11 mouse cellular contexts compared by ENCODE assay signal in the genomic region with DNA sequence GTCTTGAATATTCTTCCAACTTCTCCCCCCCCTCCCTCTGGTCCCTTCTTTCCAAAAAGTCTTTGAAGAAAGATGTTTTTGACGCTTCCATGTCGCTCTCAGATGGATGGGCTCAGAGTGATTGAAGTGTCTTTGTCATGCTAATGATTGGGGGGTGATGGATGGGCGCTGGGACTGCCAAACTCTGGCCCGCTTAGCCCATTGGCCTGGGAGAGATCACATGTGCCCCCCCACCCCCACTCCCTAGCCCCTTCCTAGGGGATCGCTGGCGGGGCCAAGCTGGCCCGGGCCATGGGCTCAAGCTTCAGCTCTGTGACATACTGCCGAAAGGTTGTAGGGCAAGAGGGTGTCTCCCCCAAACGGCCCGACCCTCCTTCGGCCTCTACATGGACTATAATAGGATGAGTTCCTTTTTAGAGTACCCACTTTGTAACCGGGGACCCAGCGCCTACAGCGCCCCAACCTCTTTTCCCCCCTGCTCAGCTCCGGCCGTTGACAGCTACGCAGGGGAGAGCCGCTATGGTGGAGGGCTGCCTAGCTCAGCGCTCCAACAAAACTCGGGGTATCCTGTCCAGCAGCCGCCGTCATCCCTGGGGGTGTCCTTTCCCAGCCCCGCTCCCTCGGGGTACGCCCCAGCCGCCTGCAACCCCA. TPM values are rescaled to one million over a fixed set of nuclear protein-coding genes. Genes with fewer than 3 reads are reported as not detected.
A peak's percentile ranks its signal among the peaks of the same experiment; 100 is the strongest.
DNase-seq lines count a peak whose midpoint lies in the region; ATAC-seq lines count a peak whose summit lies in the region.
"Had no signal": no experiment of that assay in that cellular context is flagged by ENCODE, and none has a peak within 500 bp of the region (broad histone marks: within the 10 kb centered on the region; RNA-seq: fewer than 3 reads in every experiment).

A gene (plus strand): TSS at position 312 of the 651 bp plus-strand sequence.

- peak within 1 kb of the TSS; percentile 46 for H3K4me2 ChIP-seq in liver, embryonic 11.5 days
- H3K4me2 ChIP-seq in hindbrain, embryonic 15.5 days, result peak within 1 kb of the TSS; percentile 41
- peak within 1 kb of the TSS; percentile 69 for H3K4me2 ChIP-seq in neural tube, embryonic 12.5 days (replicated peaks)

- no peak within 1 kb of the TSS for H3K27ac ChIP-seq in liver, embryonic 11.5 days (ENCODE audit: low read depth, low read length)
- H3K27ac ChIP-seq in hindbrain, embryonic 15.5 days (replicated peaks), result no peak within 1 kb of the TSS
- no peak within 1 kb of the TSS for H3K27ac ChIP-seq in neural tube, embryonic 12.5 days
- H3K27ac ChIP-seq: liver, embryonic 14.5 days had no signal

- H3K4me1 ChIP-seq in liver, embryonic 11.5 days (replicated peaks; ENCODE audit: control insufficient read depth, insufficient read depth, low read length), result peaks cover 7% of the 10 kb centered on the region
- H3K4me1 ChIP-seq in hindbrain, embryonic 15.5 days (replicated peaks), result peaks cover 14% of the 10 kb centered on the region
- H3K4me1 ChIP-seq in neural tube, embryonic 12.5 days, result peaks cover 29% of the 10 kb centered on the region

- no peaks in the 10 kb centered on the region for H3K36me3 ChIP-seq in liver, embryonic 11.5 days (ENCODE audit: control insufficient read depth, insufficient read depth, low read length)
- H3K36me3 ChIP-seq in hindbrain, embryonic 15.5 days, result no peaks in the 10 kb centered on the region
- no peaks in the 10 kb centered on the region for H3K36me3 ChIP-seq in neural tube, embryonic 12.5 days

- peaks cover 84% of the 10 kb centered on the region for H3K27me3 ChIP-seq in liver, embryonic 11.5 days (replicated peaks; ENCODE audit: control insufficient read depth, insufficient read depth, low read length)
- H3K27me3 ChIP-seq in hindbrain, embryonic 15.5 days, result peaks cover 73% of the 10 kb centered on the region
- peaks cover 9% of the 10 kb centered on the region for H3K27me3 ChIP-seq in neural tube, embryonic 12.5 days (replicated peaks)

- no peak within 1 kb of the TSS for H3K4me3 ChIP-seq in liver, embryonic 11.5 days (ENCODE audit: low read depth, low read length)
- H3K4me3 ChIP-seq in hindbrain, embryonic 15.5 days, result peak within 1 kb of the TSS; percentile 20
- H3K4me3 ChIP-seq in neural tube, embryonic 12.5 days, result peak within 1 kb of the TSS; percentile 38

- no peaks in the 10 kb centered on the region for H3K9me3 ChIP-seq in liver, embryonic 11.5 days (ENCODE audit: control insufficient read depth, low read length)
- no peaks in the 10 kb centered on the region for H3K9me3 ChIP-seq in hindbrain, embryonic 15.5 days
- H3K9me3 ChIP-seq in neural tube, embryonic 12.5 days, result no peaks in the 10 kb centered on the region

- no peak for ATAC-seq in liver, embryonic 11.5 days (replicated peaks; ENCODE audit: low FRiP score)
- peak; percentile 51; the same call in 1 of the 2 replicates for ATAC-seq in hindbrain, embryonic 15.5 days (ENCODE audit: low FRiP score, low read depth)
- ATAC-seq in neural tube, embryonic 12.5 days (ENCODE audit: low FRiP score, low read depth), result peak; percentile 65

- H3K9ac ChIP-seq in liver, embryonic 11.5 days (ENCODE audit: low read depth, low read length), result no peak within 1 kb of the TSS
- H3K9ac ChIP-seq in hindbrain, embryonic 15.5 days, result no peak within 1 kb of the TSS
- peak within 1 kb of the TSS; percentile 61 for H3K9ac ChIP-seq in neural tube, embryonic 12.5 days
- H3K9ac ChIP-seq: liver, embryonic 14.5 days had no signal

- WGBS in liver, embryonic 11.5 days, result 12% methylated on average over 26 of the region's 26 CpGs
- 4% methylated on average over 24 of the region's 26 CpGs for WGBS in hindbrain, embryonic 15.5 days
- WGBS in neural tube, embryonic 12.5 days, result 2% methylated on average over 26 of the region's 26 CpGs

- no peak for DNase-seq in liver, embryonic 11.5 days (ENCODE audit: low spot score)
- DNase-seq in liver, result no peak
- peak; percentile 72 for DNase-seq in embryo, embryonic 11 days
- DNase-seq in T-cell, adult 2 months (ENCODE audit: low spot score), result no peak
- no peak for DNase-seq in layer of hippocampus, postnatal 25 days (ENCODE audit: extremely low spot score in 1 of 2, low spot score in 1 of 2)
- no peak for DNase-seq in cerebellum, postnatal 14 days

RNA-seq across cellular contexts. Expression of the gene that starts here (rescaled TPM):
- 0.73 and 0.85 TPM in 2 replicates for polyA plus RNA-seq in liver, embryonic 11.5 days (2014; fragmentation: Nextera tagmentation; extraction: Ambion mirVana)
- 0.30 and 0.52 TPM in 2 replicates for polyA plus RNA-seq in hindbrain, embryonic 15.5 days (2015; fragmentation: Nextera tagmentation; extraction: Ambion mirVana)
- 8.1 and 8.8 TPM in 2 replicates for polyA plus RNA-seq in neural tube, embryonic 12.5 days (2016; fragmentation: Nextera tagmentation; extraction: Ambion mirVana)
- total RNA-seq in layer of hippocampus, postnatal 25 days (2021), result not detected
- total RNA-seq: MEL had no signal
- polyA plus RNA-seq: cortical plate, adult 2 months had no signal

Comparison
In these comparisons a context has a peak if more than half of its experiments do, and no peak if none do; other contexts are left out.
1. Peak in ATAC-seq, H3K4me3 ChIP-seq and H3K4me2 ChIP-seq in hindbrain, embryonic 15.5 days; RNA of the gene not detected or under 1 TPM.